Mouse (Mus musculus) limb, embryonic 13.5 days (tissue): Measurements from ENCODE around the gene Sorbs2. TPM values are rescaled to one million over a fixed set of nuclear protein-coding genes. Genes with fewer than 3 reads are reported as not detected.

Experiments
- ATAC-seq: fragments of 200-750 bp; cut with Nextera tagmentation; 2 replicates; pipeline ENCODE4 v1.8.0; 2017; ENCODE audit warnings: low read depth, moderate number of reproducible peaks, moderate TSS enrichment; ENCODE audit not compliant: low FRiP score
- H3K27ac ChIP-seq: fragments of 300-500 bp; sonication (generic); 2 replicates; pipeline ENCODE4 v1.5.1; 2015; ENCODE audit warnings: inconsistent platforms, mild to moderate bottlenecking, moderate library complexity
- H3K27me3 ChIP-seq: fragments of 300-500 bp; sonication (generic); 2 replicates; pipeline ENCODE4 v1.6.1; 2015; ENCODE audit warnings: mild to moderate bottlenecking, inconsistent platforms
- H3K36me3 ChIP-seq: fragments of 300-500 bp; sonication (generic); 2 replicates; pipeline ENCODE4 v1.6.1; 2015; ENCODE audit warnings: inconsistent platforms, mild to moderate bottlenecking, moderate library complexity
- H3K4me1 ChIP-seq: fragments of 300-500 bp; sonication (generic); 2 replicates; pipeline ENCODE4 v1.6.1; 2015; ENCODE audit warnings: inconsistent platforms
- H3K4me2 ChIP-seq: fragments of 300-500 bp; sonication (generic); replicated peaks from 2 replicates; pipeline ENCODE4 v1.6.1; 2015; ENCODE audit warnings: inconsistent platforms, mild to moderate bottlenecking, moderate library complexity
- H3K4me3 ChIP-seq: fragments of 300-500 bp; sonication (generic); 2 replicates; pipeline ENCODE4 v1.5.1; 2015; ENCODE audit warnings: moderate library complexity, mild to moderate bottlenecking, inconsistent platforms
- H3K9ac ChIP-seq: fragments of 300-500 bp; sonication (generic); 2 replicates; pipeline ENCODE4 v1.6.1; 2015; ENCODE audit warnings: mild to moderate bottlenecking, inconsistent platforms
- H3K9me3 ChIP-seq: fragments of 300-500 bp; sonication (generic); 2 replicates; pipeline ENCODE4 v1.6.1; 2016; ENCODE audit warnings: inconsistent platforms
- WGBS: fragments of 180-500 bp; shearing (Covaris S2); methylation state at CpG from one replicate; pipeline ENCODE4 v1.1.7; 2015; 5-methylcytosine and 5-hydroxymethylcytosine counted together
- polyA plus RNA-seq: library from polyadenylated mRNA; unstranded; fragments of >200 nt; fragmentation: Nextera tagmentation; extraction: Ambion mirVana; gene quantifications from 2 replicates; pipeline ENCODE4 v1.2.1, GENCODE M21; 2015

The Sorbs2 gene
- polyA plus RNA-seq, 1 experiment from 2014 or later = 52.4 TPM

GRCm38 (mm10) chr8:45661605-45662004 is 154.0 kb downstream of the Sorbs2 start:
- Histone ChIP-seq H3K4me3 (no peak overlapping the region), H3K36me3 (no peaks in the 10 kb centered on the region), H3K4me2 (peak overlapping the region; percentile 46), H3K9me3 (no peaks in the 10 kb centered on the region), H3K27ac (0 out of 2 replicates have a peak overlapping the region, but pooled peaks have one; percentile 28), H3K9ac (no peak overlapping the region), H3K27me3 (no peaks in the 10 kb centered on the region), H3K4me1 (peaks cover 52% of the 10 kb centered on the region)
- 38% methylated on average over 4 of the region's 4 CpGs for WGBS
- 0 out of 2 replicates have a peak, but pooled peaks have one; percentile 20 for ATAC-seq

GRCm38 (mm10) chr8:45666221-45666620 is 158.6 kb downstream of the Sorbs2 start:
- Histone ChIP-seq H3K27me3 (no peaks in the 10 kb centered on the region), H3K27ac (no peak overlapping the region), H3K9me3 (no peaks in the 10 kb centered on the region), H3K4me2 (no peak overlapping the region), H3K4me3 (no peak overlapping the region), H3K36me3 (no peaks in the 10 kb centered on the region), H3K9ac (no peak overlapping the region), H3K4me1 (peaks cover 20% of the 10 kb centered on the region)
- no peak for ATAC-seq
- 66% methylated on average over 7 of the region's 7 CpGs for WGBS

- Histone ChIP-seq H3K9ac (no peak overlapping the region), H3K4me3 (no peak overlapping the region), H3K4me2 (no peak overlapping the region), H3K27me3 (no peaks in the 10 kb centered on the region), H3K27ac (no peak overlapping the region), H3K36me3 (no peaks in the 10 kb centered on the region), H3K9me3 (no peaks in the 10 kb centered on the region), H3K4me1 (peaks cover 20% of the 10 kb centered on the region)
- no peak for ATAC-seq
- 84% methylated on average over 4 of the region's 4 CpGs for WGBS
These were observed 165.6 kb downstream of the Sorbs2 start for GRCm38 (mm10) chr8:45673149-45673548.

GRCm38 (mm10) chr8:45675821-45676279 is 168.3 kb downstream of the Sorbs2 start:
- H3K4me2 ChIP-seq = no peak overlapping the region
- no peaks in the 10 kb centered on the region for H3K9me3 ChIP-seq
- H3K27me3 ChIP-seq = no peaks in the 10 kb centered on the region
- 74% methylated on average over 6 of the region's 6 CpGs for WGBS
- no peaks in the 10 kb centered on the region for H3K36me3 ChIP-seq
- no peak overlapping the region for H3K9ac ChIP-seq
- H3K27ac ChIP-seq = no peak overlapping the region
- H3K4me1 ChIP-seq = peaks cover 21% of the 10 kb centered on the region
- no peak overlapping the region for H3K4me3 ChIP-seq
- ATAC-seq = no peak

GRCm38 (mm10) chr8:45677114-45677853 is 169.7 kb downstream of the Sorbs2 start:
- no peak for ATAC-seq
- Histone ChIP-seq H3K36me3 (no peaks in the 10 kb centered on the region), H3K4me3 (no peak overlapping the region), H3K27me3 (no peaks in the 10 kb centered on the region), H3K9me3 (no peaks in the 10 kb centered on the region), H3K9ac (no peak overlapping the region), H3K4me2 (no peak overlapping the region), H3K4me1 (peaks cover 26% of the 10 kb centered on the region), H3K27ac (no peak overlapping the region)
- WGBS = 31% methylated on average over 10 of the region's 10 CpGs

GRCm38 (mm10) chr8:45677854-45678241 is 170.3 kb downstream of the Sorbs2 start:
- H3K27ac ChIP-seq = no peak overlapping the region
- H3K9ac ChIP-seq = no peak overlapping the region
- ATAC-seq = no peak
- H3K4me2 ChIP-seq = no peak overlapping the region
- H3K36me3 ChIP-seq = no peaks in the 10 kb centered on the region
- H3K4me3 ChIP-seq = no peak overlapping the region
- 43% methylated on average over 3 of the region's 3 CpGs for WGBS
- H3K9me3 ChIP-seq = no peaks in the 10 kb centered on the region
- peaks cover 28% of the 10 kb centered on the region for H3K4me1 ChIP-seq
- no peaks in the 10 kb centered on the region for H3K27me3 ChIP-seq

GRCm38 (mm10) chr8:45681171-45681570 is 173.6 kb downstream of the Sorbs2 start:
- Histone ChIP-seq H3K9me3 (no peaks in the 10 kb centered on the region), H3K4me2 (no peak overlapping the region), H3K36me3 (no peaks in the 10 kb centered on the region), H3K27ac (no peak overlapping the region), H3K4me3 (no peak overlapping the region), H3K4me1 (peaks cover 27% of the 10 kb centered on the region), H3K9ac (no peak overlapping the region), H3K27me3 (no peaks in the 10 kb centered on the region)
- no peak for ATAC-seq
- 55% methylated on average over 3 of the region's 3 CpGs for WGBS

- H3K4me3 ChIP-seq = no peak overlapping the region
- no peak for ATAC-seq
- 57% methylated on average over 8 of the region's 8 CpGs for WGBS
These were observed 175.3 kb downstream of the Sorbs2 start for GRCm38 (mm10) chr8:45682845-45683383.

GRCm38 (mm10) chr8:45687942-45688695 is 180.5 kb downstream of the Sorbs2 start:
- no peaks in the 10 kb centered on the region for H3K27me3 ChIP-seq
- ATAC-seq = peak; percentile 73
- H3K9me3 ChIP-seq = no peaks in the 10 kb centered on the region; the same call in 1 of the 2 replicates
- no peak overlapping the region; the same call in 1 of the 2 replicates for H3K27ac ChIP-seq
- peaks cover 30% of the 10 kb centered on the region for H3K4me1 ChIP-seq
- no peak overlapping the region; the same call in 1 of the 2 replicates for H3K4me3 ChIP-seq
- 23% methylated on average over 12 of the region's 12 CpGs for WGBS
- H3K36me3 ChIP-seq = peaks cover 4% of the 10 kb centered on the region
- peak overlapping the region; percentile 42 for H3K4me2 ChIP-seq
- H3K9ac ChIP-seq = no peak overlapping the region

More at GRCm38 (mm10) chr8:45682845-45683383, 175.3 kb downstream of the Sorbs2 start:
- H3K4me2 ChIP-seq = no peak overlapping the region
- no peaks in the 10 kb centered on the region for H3K36me3 ChIP-seq
- H3K27ac ChIP-seq = no peak overlapping the region; the same call in 1 of the 2 replicates
- no peaks in the 10 kb centered on the region for H3K27me3 ChIP-seq
- no peaks in the 10 kb centered on the region for H3K9me3 ChIP-seq
- H3K9ac ChIP-seq = no peak overlapping the region
- peaks cover 22% of the 10 kb centered on the region for H3K4me1 ChIP-seq

GRCm38 (mm10) chr8:45689611-45690207 is 182.1 kb downstream of the Sorbs2 start:
- no peak for ATAC-seq
- Histone ChIP-seq H3K9ac (no peak overlapping the region), H3K4me1 (peaks cover 30% of the 10 kb centered on the region), H3K27me3 (no peaks in the 10 kb centered on the region), H3K27ac (no peak overlapping the region), H3K4me3 (no peak overlapping the region), H3K4me2 (no peak overlapping the region), H3K36me3 (peaks cover 4% of the 10 kb centered on the region), H3K9me3 (no peaks in the 10 kb centered on the region; the same call in 1 of the 2 replicates)
- WGBS = 72% methylated on average over 2 of the region's 2 CpGs

- no peak overlapping the region for H3K4me3 ChIP-seq
- no peak for ATAC-seq
- no peak overlapping the region for H3K9ac ChIP-seq
- no peak overlapping the region for H3K27ac ChIP-seq
- no peak overlapping the region for H3K4me2 ChIP-seq
- H3K4me1 ChIP-seq = no peaks in the 10 kb centered on the region
- 85% methylated on average over 5 of the region's 5 CpGs for WGBS
- H3K36me3 ChIP-seq = 0 out of 2 replicates have a peak, but pooled peaks cover 3% of the 10 kb centered on the region
- H3K27me3 ChIP-seq = no peaks in the 10 kb centered on the region
- no peaks in the 10 kb centered on the region for H3K9me3 ChIP-seq
These were observed 192.5 kb downstream of the Sorbs2 start for GRCm38 (mm10) chr8:45700100-45700499.

- Histone ChIP-seq H3K9me3 (no peaks in the 10 kb centered on the region), H3K27me3 (no peaks in the 10 kb centered on the region), H3K27ac (no peak overlapping the region), H3K36me3 (0 out of 2 replicates have a peak, but pooled peaks cover 3% of the 10 kb centered on the region), H3K4me2 (no peak overlapping the region), H3K4me1 (no peaks in the 10 kb centered on the region), H3K4me3 (no peak overlapping the region), H3K9ac (no peak overlapping the region)
- WGBS = 76% methylated on average over 4 of the region's 4 CpGs
- no peak for ATAC-seq
These were observed 196.1 kb downstream of the Sorbs2 start for GRCm38 (mm10) chr8:45703700-45704101.
